Mouse (Mus musculus): ENCODE data around the gene Olfr1513.
A peak's percentile ranks its signal among the peaks of the same experiment; 100 is the strongest.
"Not testable (repeated sequence)": the region's sequence is repeated elsewhere in the genome, so short reads cannot be mapped to it uniquely, and the experiment has no call there.

The Olfr1513 gene

GRCm38 (mm10) chr14:52356308-52356707 is at the start of gene Olfr1513:
Gene Olfr1513 (minus strand): TSS chr14:52356408.
- no peak for DNase-seq (ENCODE audit: low spot score in 2 of 2)

- no peak for DNase-seq (ENCODE audit: low spot score in 2 of 2)
These were observed 41.1 kb upstream of the Olfr1513 start, which contains the start of gene Olfr1511 for GRCm38 (mm10) chr14:52397279-52397678. Gene Olfr1511 (minus strand): TSS chr14:52397379.

GRCm38 (mm10) chr14:52390084-52390848 is 34.1 kb upstream of the Olfr1513 start:
- not testable (repeated sequence) for DNase-seq (ENCODE audit: low spot score in 2 of 2)

- DNase-seq (ENCODE audit: low spot score in 2 of 2) = no peak
These were observed 22.9 kb upstream of the Olfr1513 start, which contains the start of gene Olfr1512 for GRCm38 (mm10) chr14:52379068-52379467. Gene Olfr1512 (minus strand): TSS chr14:52379168.

- no peak for DNase-seq (ENCODE audit: low spot score in 2 of 2)
These were observed 12.5 kb upstream of the Olfr1513 start for GRCm38 (mm10) chr14:52368741-52369140.

GRCm38 (mm10) chr14:52339512-52339852 is 16.7 kb downstream of the Olfr1513 start:
- DNase-seq (ENCODE audit: low spot score in 2 of 2) = no peak

- DNase-seq (ENCODE audit: low spot score in 2 of 2) = no peak
These were observed 17.3 kb downstream of the Olfr1513 start for GRCm38 (mm10) chr14:52338751-52339511.

GRCm38 (mm10) chr14:52332171-52332570 is 24.0 kb downstream of the Olfr1513 start:
- DNase-seq (ENCODE audit: low spot score in 2 of 2) = no peak

GRCm38 (mm10) chr14:52331069-52331750 is 25.0 kb downstream of the Olfr1513 start:
- no peak for DNase-seq (ENCODE audit: low spot score in 2 of 2)

- no peak for DNase-seq (ENCODE audit: low spot score in 2 of 2)
These were observed 28.0 kb downstream of the Olfr1513 start, which contains the start of gene Sall2 for GRCm38 (mm10) chr14:52327910-52328812. Gene Sall2 (minus strand): TSS chr14:52328762.

- DNase-seq (ENCODE audit: low spot score in 2 of 2) = no peak
These were observed 28.8 kb downstream of the Olfr1513 start for GRCm38 (mm10) chr14:52327375-52327901.

GRCm38 (mm10) chr14:52325890-52326289 is 30.3 kb downstream of the Olfr1513 start:
- DNase-seq (ENCODE audit: low spot score in 2 of 2) = no peak

GRCm38 (mm10) chr14:52319361-52319760 is 36.8 kb downstream of the Olfr1513 start:
- DNase-seq (ENCODE audit: low spot score in 2 of 2) = no peak

- DNase-seq (ENCODE audit: low spot score in 2 of 2) = no peak
These were observed 39.6 kb downstream of the Olfr1513 start for GRCm38 (mm10) chr14:52316441-52317225.

- DNase-seq (ENCODE audit: low spot score in 2 of 2) = peak; percentile 53 to 73
These were observed 40.3 kb downstream of the Olfr1513 start for GRCm38 (mm10) chr14:52315792-52316440.

GRCm38 (mm10) chr14:52315283-52315780 is 40.9 kb downstream of the Olfr1513 start:
- DNase-seq (ENCODE audit: low spot score in 2 of 2) = no peak

GRCm38 (mm10) chr14:52314808-52315150 is 41.4 kb downstream of the Olfr1513 start:
- DNase-seq (ENCODE audit: low spot score in 2 of 2) = no peak

GRCm38 (mm10) chr14:52313931-52314807 is 42.0 kb downstream of the Olfr1513 start:
- no peak for DNase-seq (ENCODE audit: low spot score in 2 of 2)

Measured in urinary bladder, postnatal 4 days (tissue).